ENCODE assay signal across 8 mouse cellular contexts in the genomic region with DNA sequence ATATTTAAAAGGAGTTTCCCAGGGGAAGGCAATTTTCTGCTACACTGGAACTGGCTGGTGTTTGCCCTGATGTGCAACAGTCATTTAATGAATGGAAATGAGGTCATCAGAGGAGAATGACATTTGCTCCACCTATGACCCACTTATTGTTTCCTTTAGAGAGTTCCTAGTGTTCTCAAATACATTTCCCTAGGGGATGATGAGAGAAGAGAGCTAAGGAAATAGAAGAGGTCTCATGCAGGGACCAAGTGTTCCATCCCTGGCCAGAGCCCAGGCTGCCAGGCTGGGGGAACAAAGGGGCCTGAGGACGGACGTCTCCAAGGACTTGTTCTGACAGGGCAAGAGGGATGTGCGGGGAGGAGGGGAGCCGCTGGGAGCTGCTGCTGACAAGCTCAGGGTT.
DNase-seq lines count a peak whose midpoint lies in the region; ATAC-seq lines count a peak whose summit lies in the region.
"Had no signal": no experiment of that assay in that cellular context is flagged by ENCODE, and none has a peak within 500 bp of the region (broad histone marks: within the 10 kb centered on the region; RNA-seq: fewer than 3 reads in every experiment).

No protein-coding gene starts in this region.

- 49% methylated on average over 4 of the region's 4 CpGs for WGBS in kidney, embryonic 16.5 days
- 12% methylated on average over 4 of the region's 4 CpGs for WGBS in neural tube, embryonic 15.5 days

- H3K4me2 ChIP-seq in kidney, embryonic 16.5 days (replicated peaks; ENCODE audit: low read depth, low read length): no peak overlapping the region
- no peak overlapping the region for H3K4me2 ChIP-seq in neural tube, embryonic 15.5 days
- H3K4me2 ChIP-seq: heart, embryonic 15.5 days had no signal

- no peaks in the 10 kb centered on the region for H3K9me3 ChIP-seq in kidney, embryonic 16.5 days (ENCODE audit: low read length)
- no peaks in the 10 kb centered on the region for H3K9me3 ChIP-seq in neural tube, embryonic 15.5 days (replicated peaks)
- H3K9me3 ChIP-seq: heart, embryonic 15.5 days had no signal

- H3K4me1 ChIP-seq in kidney, embryonic 16.5 days (ENCODE audit: insufficient read depth, low read length): peaks cover 17% of the 10 kb centered on the region
- H3K4me1 ChIP-seq in neural tube, embryonic 15.5 days: peaks cover 10% of the 10 kb centered on the region; the same call in 1 of the 2 replicates

- no peak overlapping the region for H3K27ac ChIP-seq in kidney, embryonic 16.5 days (ENCODE audit: low read length)
- H3K27ac ChIP-seq in neural tube, embryonic 15.5 days (replicated peaks): no peak overlapping the region
- H3K27ac ChIP-seq: heart, embryonic 15.5 days had no signal

- no peak overlapping the region for H3K9ac ChIP-seq in kidney, embryonic 16.5 days (replicated peaks; ENCODE audit: low read length)
- H3K9ac ChIP-seq in neural tube, embryonic 15.5 days (replicated peaks): no peak overlapping the region
- H3K9ac ChIP-seq: heart, embryonic 15.5 days had no signal

- no peak for DNase-seq in kidney, adult 18-20 months
- DNase-seq in embryo, embryonic 9.5 days (ENCODE audit: extremely low spot score): peak; percentile 59
- peak; percentile 51 to 59 for DNase-seq in heart, postnatal 36 days
- no peak for DNase-seq in ovary, postnatal 10 days (ENCODE audit: low spot score)
- no peak for DNase-seq in frontal cortex, adult 2 months (ENCODE audit: extremely low spot score in 1 of 2, low spot score in 1 of 2)

- no peak overlapping the region for H3K4me3 ChIP-seq in kidney, embryonic 16.5 days (ENCODE audit: low read length)
- H3K4me3 ChIP-seq in neural tube, embryonic 15.5 days (replicated peaks): no peak overlapping the region
- H3K4me3 ChIP-seq: heart, embryonic 15.5 days had no signal

- H3K36me3 ChIP-seq in kidney, embryonic 16.5 days (ENCODE audit: insufficient read depth, low read length): no peaks in the 10 kb centered on the region
- no peaks in the 10 kb centered on the region for H3K36me3 ChIP-seq in neural tube, embryonic 15.5 days
- H3K36me3 ChIP-seq: heart, embryonic 15.5 days had no signal

- 0 out of 2 replicates have a peak, but pooled peaks have one; percentile 21 for ATAC-seq in kidney, embryonic 16.5 days (ENCODE audit: low FRiP score, low TSS enrichment)
- 0 out of 2 replicates have a peak, but pooled peaks have one; percentile 23 for ATAC-seq in neural tube, embryonic 15.5 days (ENCODE audit: low FRiP score)

- intact Hi-C loops in heart, postnatal 36 days (cut with DNase I): loop anchor here (5.0 kb wide), 2 partner anchors 72 to 172 kb away; no protein-coding TSS in a partner anchor

- H3K27me3 ChIP-seq in kidney, embryonic 16.5 days (ENCODE audit: insufficient read depth, low read length): no peaks in the 10 kb centered on the region
- H3K27me3 ChIP-seq in neural tube, embryonic 15.5 days (replicated peaks): no peaks in the 10 kb centered on the region
- H3K27me3 ChIP-seq: heart, embryonic 15.5 days had no signal

Comparison
In these comparisons a context has a peak if more than half of its experiments do, and no peak if none do; other contexts are left out.
1. DNase-seq: peak in embryo, embryonic 9.5 days (single experiment) and heart, postnatal 36 days (2 of 2); none in kidney, adult 18-20 months (single experiment), ovary, postnatal 10 days (single experiment) and frontal cortex, adult 2 months (0 of 2).